Mouse (Mus musculus) lung, postnatal 14 days (tissue): ENCODE measurements around the gene Baat.
"Not testable (repeated sequence)": the region's sequence is repeated elsewhere in the genome, so short reads cannot be mapped to it uniquely, and the experiment has no call there.

Experiments used
- DNase-seq: peaks from one replicate; pipeline ENCODE4 v3.0.0; 2021

The Baat gene

DNA sequence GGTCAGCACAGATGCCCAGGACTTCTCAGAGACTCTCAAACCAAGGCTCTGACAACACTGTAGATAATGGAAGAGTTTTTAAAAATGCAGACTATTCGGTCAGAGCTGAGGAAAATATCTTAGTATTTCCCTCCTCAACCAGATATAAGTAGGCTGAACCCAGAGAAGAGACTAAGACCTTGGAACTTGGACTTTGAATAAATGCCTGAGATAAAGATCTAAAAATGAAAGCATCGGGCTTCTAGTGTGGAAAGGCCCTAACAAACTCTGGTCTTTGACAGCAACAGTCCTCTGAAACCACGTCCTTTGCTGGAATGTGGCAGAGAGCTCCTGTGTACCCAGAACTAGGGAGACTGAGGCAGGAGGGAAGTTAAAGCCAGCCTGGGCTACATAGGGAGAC lies at the start of gene Baat:
Gene Baat, minus strand, starts transcription at position 172 of the 400 bp plus-strand sequence.
- no peak for DNase-seq

GRCm38 (mm10) chr4:49553380-49553779 lies 47.0 kb upstream of the Baat start:
- no peak for DNase-seq

- DNase-seq, result no peak
Measured at GRCm38 (mm10) chr4:49549383-49549782, 43.0 kb upstream of the Baat start, which contains the start of gene Aldob. TSS of gene Aldob (minus strand) at chr4:49549546.

- no peak for DNase-seq
Measured at GRCm38 (mm10) chr4:49547544-49548219, 41.3 kb upstream of the Baat start.

DNA sequence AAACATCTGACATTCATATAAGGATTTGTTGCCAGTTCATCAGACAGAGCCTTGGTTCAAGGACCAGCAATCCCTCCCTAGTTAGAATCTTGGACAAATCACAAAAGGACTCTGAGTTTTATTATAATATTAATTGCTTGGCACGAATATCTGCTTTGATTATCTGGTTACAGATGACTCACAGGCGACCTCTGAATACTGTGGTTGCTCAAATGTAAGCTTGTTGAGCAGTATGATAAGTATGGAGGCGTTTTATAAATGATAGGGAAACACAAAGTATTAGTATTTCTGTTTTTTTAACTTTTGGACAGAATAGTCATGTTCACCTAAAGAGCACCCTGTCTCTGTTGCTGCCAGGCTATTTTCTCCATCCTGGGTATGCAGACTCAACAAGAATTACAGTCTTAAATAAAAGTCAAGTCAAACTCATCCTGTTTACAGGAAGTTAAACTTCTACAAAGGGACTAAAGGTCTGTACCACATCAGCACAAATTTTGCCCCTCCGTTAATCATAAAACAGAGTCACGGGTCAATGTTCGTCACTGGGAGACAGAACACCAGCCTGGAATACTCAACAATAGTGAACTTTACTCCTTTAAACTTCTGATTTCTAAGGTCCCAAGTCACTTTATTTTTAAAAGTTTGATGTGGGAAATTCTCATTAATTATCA lies 40.7 kb upstream of the Baat start:
- DNase-seq, result no peak

- DNase-seq, result no peak
Measured at GRCm38 (mm10) chr4:49546026-49546425, 39.7 kb upstream of the Baat start.

DNA sequence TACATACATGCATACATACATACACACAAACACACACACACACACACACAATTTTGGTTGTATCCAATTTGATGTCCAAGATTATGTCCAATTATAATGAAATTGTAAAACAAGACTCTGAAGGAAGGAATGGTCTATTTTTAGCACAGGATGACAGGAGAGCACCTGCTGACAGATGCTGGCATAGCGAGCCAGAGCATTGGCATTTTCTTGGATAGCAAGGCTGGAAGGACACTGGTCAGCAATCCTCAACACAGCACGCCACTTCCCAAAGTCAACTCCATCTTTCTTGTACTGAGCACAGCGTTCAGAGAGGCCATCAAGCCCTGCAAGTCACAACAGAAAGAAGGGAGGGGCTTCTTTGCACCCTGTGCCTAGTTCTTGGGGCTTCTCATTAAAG lies 34.6 kb upstream of the Baat start:
- DNase-seq, result no peak

- DNase-seq, result peak; percentile 10
Measured at GRCm38 (mm10) chr4:49539665-49540064, 33.3 kb upstream of the Baat start.

DNA sequence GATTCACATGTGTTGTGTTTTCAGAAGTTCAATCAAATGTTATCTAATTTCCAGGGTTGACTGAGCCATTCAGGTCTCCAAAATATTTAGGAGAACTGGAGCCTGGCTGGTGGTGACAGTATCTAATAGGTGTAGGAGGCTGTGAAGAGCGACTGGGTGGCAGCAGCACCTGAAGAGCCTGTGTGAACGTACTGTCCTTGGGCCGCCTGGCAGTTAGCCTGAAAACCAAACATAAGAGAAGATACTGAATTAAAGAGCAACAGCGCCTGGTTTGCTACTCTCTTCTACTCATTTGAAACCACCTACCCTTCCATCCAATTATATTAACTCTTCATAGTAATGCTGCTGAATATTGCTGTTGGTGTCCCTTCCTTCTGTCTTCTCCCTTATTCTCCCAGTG lies 30.3 kb upstream of the Baat start:
- no peak for DNase-seq

- DNase-seq, result no peak
Measured at GRCm38 (mm10) chr4:49535675-49536294, 29.4 kb upstream of the Baat start.

GRCm38 (mm10) chr4:49535036-49535435 lies 28.7 kb upstream of the Baat start:
- DNase-seq, result no peak

- DNase-seq, result no peak
Measured at GRCm38 (mm10) chr4:49522576-49522975, 16.2 kb upstream of the Baat start.

- DNase-seq, result no peak
Measured at GRCm38 (mm10) chr4:49521346-49521745, 15.0 kb upstream of the Baat start.

- peak; percentile 92 for DNase-seq
Measured at GRCm38 (mm10) chr4:49520572-49521340, 14.4 kb upstream of the Baat start, which contains the start of the genes Mrpl50 and Zfp189. TSS of gene Mrpl50 (minus strand) at chr4:49521093. TSS of gene Zfp189 (plus strand) at chr4:49521176.

GRCm38 (mm10) chr4:49519476-49519875 lies 13.1 kb upstream of the Baat start:
- no peak for DNase-seq

DNA sequence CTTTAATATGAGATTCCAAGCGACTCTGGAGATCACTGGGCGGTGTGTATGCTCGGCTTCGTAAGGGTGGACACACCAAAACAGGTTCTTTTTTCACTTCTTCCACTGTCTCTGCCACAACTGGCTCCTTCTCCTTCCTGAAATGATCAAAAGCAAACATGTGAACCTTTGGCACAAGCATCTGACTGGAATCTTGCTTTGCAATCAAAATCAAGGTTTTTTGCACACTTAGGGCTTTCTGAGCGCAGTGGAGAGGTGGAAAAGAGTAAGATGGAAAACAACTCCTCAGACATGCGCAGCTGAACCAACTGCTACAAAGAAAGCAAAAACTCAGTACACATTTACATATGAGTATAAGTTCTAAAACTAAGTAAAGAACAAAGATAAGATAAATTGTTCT lies 8.1 kb upstream of the Baat start:
- DNase-seq, result no peak

- no peak for DNase-seq
Measured at GRCm38 (mm10) chr4:49512636-49513035, 6.3 kb upstream of the Baat start.

- DNase-seq, result not testable (repeated sequence)
Measured at GRCm38 (mm10) chr4:49510236-49510835, 4.0 kb upstream of the Baat start.

- no peak for DNase-seq
Measured at GRCm38 (mm10) chr4:49509183-49509582, 2.8 kb upstream of the Baat start.

DNA sequence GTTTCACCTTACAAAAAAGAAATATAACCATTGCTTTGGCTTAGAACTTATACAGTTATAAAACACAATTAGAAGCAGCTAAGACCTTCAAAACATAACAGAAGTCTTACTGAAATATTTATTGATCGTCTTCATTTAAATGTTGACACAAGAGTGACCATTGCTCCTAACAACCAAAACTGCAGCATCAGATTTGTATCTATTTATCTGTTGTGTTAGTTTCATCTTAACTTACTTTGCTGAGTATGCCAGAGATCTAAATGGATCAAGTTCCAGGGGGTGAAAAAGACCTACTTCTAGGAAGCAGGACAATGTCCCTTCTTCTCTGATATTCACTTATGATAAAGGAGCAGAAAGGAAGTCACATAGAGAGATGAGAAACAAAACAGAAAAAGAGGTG lies 2.8 kb downstream of the Baat start:
- DNase-seq, result no peak

GRCm38 (mm10) chr4:49485934-49486650 lies 20.3 kb downstream of the Baat start:
- DNase-seq, result not testable (repeated sequence)

DNA sequence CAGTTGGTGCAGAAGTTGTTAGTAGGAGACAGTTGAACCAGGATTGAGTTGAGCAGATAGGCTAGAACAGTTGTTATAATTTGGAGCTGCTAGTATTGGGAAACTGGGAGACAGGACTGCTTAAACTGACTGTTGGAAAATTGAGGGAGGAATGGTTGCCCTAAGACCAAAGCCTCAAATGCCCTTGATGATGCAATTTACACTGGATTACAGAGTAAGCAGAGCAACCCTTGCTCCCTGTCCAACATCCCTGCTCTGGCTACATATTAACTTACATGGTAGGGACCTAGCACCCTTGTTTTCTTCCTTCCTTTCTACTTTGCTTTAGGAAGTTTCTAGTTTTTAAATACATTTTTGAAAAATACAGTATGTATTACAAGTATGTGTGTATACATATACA lies 20.9 kb downstream of the Baat start:
- DNase-seq, result no peak
